Mouse (Mus musculus): ENCODE data around the gene Ldb2. TPM values are rescaled to one million over a fixed set of nuclear protein-coding genes. Genes with fewer than 3 reads are reported as not detected.

Ldb2 gene
- polyA plus RNA-seq, 1 experiment from 2014 or later = 16.0 TPM

- no peak for ATAC-seq (replicated peaks; ENCODE audit: extremely low read depth, insufficient read depth, low FRiP score)
- Histone ChIP-seq H3K27ac (ENCODE audit: low read length) (no peak overlapping the region), H3K9me3 (replicated peaks; ENCODE audit: control insufficient read depth, low read length) (no peaks in the 10 kb centered on the region), H3K27me3 (ENCODE audit: control insufficient read depth, insufficient read depth, low read length) (no peaks in the 10 kb centered on the region), H3K36me3 (ENCODE audit: control insufficient read depth, insufficient read depth) (no peaks in the 10 kb centered on the region), H3K4me2 (ENCODE audit: low read depth, low read length) (no peak overlapping the region), H3K9ac (ENCODE audit: low read length) (no peak overlapping the region), H3K4me3 (ENCODE audit: low read length) (no peak overlapping the region), H3K4me1 (ENCODE audit: control insufficient read depth, insufficient read depth, low read length) (no peaks in the 10 kb centered on the region)
- 76% methylated on average over 4 of the region's 4 CpGs for WGBS
Measured at GRCm38 (mm10) chr5:44779340-44779739, 20.1 kb downstream of the Ldb2 start.

DNA sequence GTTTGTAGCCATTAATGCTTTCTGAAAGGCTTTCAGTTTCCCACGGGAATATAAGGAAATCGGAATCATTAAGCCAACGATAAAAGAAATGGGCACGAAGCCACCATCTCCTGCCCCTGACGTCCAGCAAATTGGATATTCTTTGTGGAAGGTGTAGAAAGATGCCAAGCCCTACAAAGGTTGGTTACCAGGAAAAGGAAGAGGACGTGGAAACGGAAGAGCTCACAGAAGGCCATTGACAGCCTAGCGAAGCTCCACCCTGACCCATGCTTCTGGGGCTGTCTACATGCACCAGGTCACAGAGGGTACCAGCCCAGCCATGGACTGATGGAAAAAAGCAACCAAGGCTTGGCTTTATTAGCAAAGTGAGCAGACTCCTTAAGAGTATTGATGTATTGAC lies 31.0 kb downstream of the Ldb2 start:
- no peak overlapping the region for H3K4me2 ChIP-seq (ENCODE audit: low read depth, low read length)
- no peak overlapping the region for H3K9ac ChIP-seq (ENCODE audit: low read length)
- 73% methylated on average over 8 of the region's 8 CpGs for WGBS
- H3K27me3 ChIP-seq (ENCODE audit: control insufficient read depth, insufficient read depth, low read length) = no peaks in the 10 kb centered on the region
- H3K27ac ChIP-seq (ENCODE audit: low read length) = no peak overlapping the region
- H3K4me1 ChIP-seq (ENCODE audit: control insufficient read depth, insufficient read depth, low read length) = no peaks in the 10 kb centered on the region
- no peak for ATAC-seq (replicated peaks; ENCODE audit: extremely low read depth, insufficient read depth, low FRiP score)
- no peaks in the 10 kb centered on the region for H3K36me3 ChIP-seq (ENCODE audit: control insufficient read depth, insufficient read depth)
- H3K4me3 ChIP-seq (ENCODE audit: low read length) = no peak overlapping the region
- H3K9me3 ChIP-seq (replicated peaks; ENCODE audit: control insufficient read depth, low read length) = no peaks in the 10 kb centered on the region

- no peaks in the 10 kb centered on the region for H3K9me3 ChIP-seq (replicated peaks; ENCODE audit: control insufficient read depth, low read length)
- no peak overlapping the region for H3K4me3 ChIP-seq (ENCODE audit: low read length)
- no peaks in the 10 kb centered on the region for H3K4me1 ChIP-seq (ENCODE audit: control insufficient read depth, insufficient read depth, low read length)
- H3K27me3 ChIP-seq (ENCODE audit: control insufficient read depth, insufficient read depth, low read length) = no peaks in the 10 kb centered on the region
- H3K27ac ChIP-seq (ENCODE audit: low read length) = peak overlapping the region; percentile 34
- WGBS = 61% methylated on average over 7 of the region's 7 CpGs
- H3K4me2 ChIP-seq (ENCODE audit: low read depth, low read length) = no peak overlapping the region
- no peaks in the 10 kb centered on the region for H3K36me3 ChIP-seq (ENCODE audit: control insufficient read depth, insufficient read depth)
- peak; percentile 72 for ATAC-seq (replicated peaks; ENCODE audit: extremely low read depth, insufficient read depth, low FRiP score)
- H3K9ac ChIP-seq (ENCODE audit: low read length) = no peak overlapping the region
Measured at GRCm38 (mm10) chr5:44764911-44765310, 34.6 kb downstream of the Ldb2 start.

- Histone ChIP-seq H3K4me2 (ENCODE audit: low read depth, low read length) (no peak overlapping the region), H3K9ac (ENCODE audit: low read length) (no peak overlapping the region), H3K27ac (ENCODE audit: low read length) (peak overlapping the region; percentile 40; the same call in 1 of the 2 replicates), H3K4me3 (ENCODE audit: low read length) (no peak overlapping the region), H3K9me3 (replicated peaks; ENCODE audit: control insufficient read depth, low read length) (no peaks in the 10 kb centered on the region), H3K36me3 (ENCODE audit: control insufficient read depth, insufficient read depth) (no peaks in the 10 kb centered on the region), H3K27me3 (ENCODE audit: control insufficient read depth, insufficient read depth, low read length) (no peaks in the 10 kb centered on the region), H3K4me1 (ENCODE audit: control insufficient read depth, insufficient read depth, low read length) (no peaks in the 10 kb centered on the region)
- WGBS = 59% methylated on average over 4 of the region's 4 CpGs
- ATAC-seq (replicated peaks; ENCODE audit: extremely low read depth, insufficient read depth, low FRiP score) = peak; percentile 75
Measured at GRCm38 (mm10) chr5:44759178-44759577, 40.3 kb downstream of the Ldb2 start.

DNA sequence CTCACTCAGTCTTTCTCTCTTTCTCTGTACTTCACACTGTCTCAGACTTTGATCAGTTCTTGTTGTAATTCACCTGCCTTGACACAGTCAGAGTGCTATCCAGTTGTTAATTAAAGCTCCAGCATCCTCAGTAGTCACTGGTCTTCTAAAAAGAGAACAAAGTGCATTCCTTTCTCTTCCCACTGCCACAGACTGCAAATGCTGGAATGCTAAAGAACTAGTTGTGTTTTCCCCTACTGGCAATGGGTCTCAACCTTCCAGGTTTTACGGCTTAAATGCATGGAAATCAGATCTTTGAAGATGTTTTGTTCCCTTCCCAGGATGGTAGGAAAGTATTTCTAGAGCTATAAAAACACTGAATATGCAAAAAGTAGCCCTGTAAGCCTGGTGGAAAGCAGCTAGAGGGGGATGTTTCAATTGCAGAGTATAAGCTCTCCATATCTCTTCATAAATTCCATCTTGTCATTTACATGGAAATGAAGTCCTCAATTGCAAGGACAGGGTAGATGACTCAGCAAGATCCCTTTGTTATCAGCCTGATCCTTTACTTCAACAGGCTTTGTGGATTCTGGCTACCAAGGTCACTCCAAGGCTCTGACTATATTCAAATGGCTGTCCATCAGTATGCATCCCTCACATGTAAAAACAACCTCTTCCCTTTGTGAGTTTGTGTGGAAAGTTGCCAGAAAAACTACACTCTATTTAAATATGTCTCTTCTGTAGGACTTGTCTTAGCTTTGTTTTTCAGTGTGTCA lies 45.1 kb downstream of the Ldb2 start:
- no peak overlapping the region for H3K9ac ChIP-seq (ENCODE audit: low read length)
- WGBS = 69% methylated on average over 1 of the region's 1 CpGs
- H3K4me2 ChIP-seq (ENCODE audit: low read depth, low read length) = no peak overlapping the region
- H3K4me3 ChIP-seq (ENCODE audit: low read length) = no peak overlapping the region
- no peak overlapping the region for H3K27ac ChIP-seq (ENCODE audit: low read length)
- H3K36me3 ChIP-seq (ENCODE audit: control insufficient read depth, insufficient read depth) = no peaks in the 10 kb centered on the region
- H3K4me1 ChIP-seq (ENCODE audit: control insufficient read depth, insufficient read depth, low read length) = no peaks in the 10 kb centered on the region
- H3K27me3 ChIP-seq (ENCODE audit: control insufficient read depth, insufficient read depth, low read length) = no peaks in the 10 kb centered on the region
- ATAC-seq (replicated peaks; ENCODE audit: extremely low read depth, insufficient read depth, low FRiP score) = no peak
- no peaks in the 10 kb centered on the region for H3K9me3 ChIP-seq (replicated peaks; ENCODE audit: control insufficient read depth, low read length)

DNA sequence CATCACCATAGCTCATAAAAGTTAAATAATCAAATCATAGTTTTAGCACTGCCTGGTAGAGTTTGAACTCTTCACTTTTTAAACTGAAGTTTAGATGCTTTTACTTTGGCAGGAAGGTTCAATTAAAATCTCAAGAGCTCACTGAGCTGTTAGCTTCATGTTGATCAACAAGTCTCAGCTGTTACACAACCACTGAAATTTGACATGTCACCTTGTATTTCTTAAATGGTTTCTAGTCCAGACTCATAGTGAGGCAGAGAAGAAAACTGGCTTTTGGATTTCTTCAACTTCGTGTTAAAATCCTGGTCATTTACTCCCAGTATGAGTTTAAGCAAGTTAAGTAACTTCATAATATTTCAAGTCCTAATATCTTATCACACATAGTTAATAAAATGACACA lies 53.8 kb downstream of the Ldb2 start:
- no peak overlapping the region for H3K27ac ChIP-seq (ENCODE audit: low read length)
- 75% methylated on average over 1 of the region's 1 CpGs for WGBS
- H3K4me2 ChIP-seq (ENCODE audit: low read depth, low read length) = no peak overlapping the region
- no peak overlapping the region for H3K9ac ChIP-seq (ENCODE audit: low read length)
- no peaks in the 10 kb centered on the region for H3K9me3 ChIP-seq (replicated peaks; ENCODE audit: control insufficient read depth, low read length)
- H3K36me3 ChIP-seq (ENCODE audit: control insufficient read depth, insufficient read depth) = no peaks in the 10 kb centered on the region
- H3K4me1 ChIP-seq (ENCODE audit: control insufficient read depth, insufficient read depth, low read length) = no peaks in the 10 kb centered on the region
- no peaks in the 10 kb centered on the region for H3K27me3 ChIP-seq (ENCODE audit: control insufficient read depth, insufficient read depth, low read length)
- ATAC-seq (replicated peaks; ENCODE audit: extremely low read depth, insufficient read depth, low FRiP score) = no peak
- no peak overlapping the region for H3K4me3 ChIP-seq (ENCODE audit: low read length)

- no peak overlapping the region for H3K4me3 ChIP-seq (ENCODE audit: low read length)
- no peaks in the 10 kb centered on the region for H3K27me3 ChIP-seq (ENCODE audit: control insufficient read depth, insufficient read depth, low read length)
- H3K4me1 ChIP-seq (ENCODE audit: control insufficient read depth, insufficient read depth, low read length) = no peaks in the 10 kb centered on the region
- no peak overlapping the region for H3K27ac ChIP-seq (ENCODE audit: low read length)
- H3K9me3 ChIP-seq (replicated peaks; ENCODE audit: control insufficient read depth, low read length) = no peaks in the 10 kb centered on the region
- ATAC-seq (replicated peaks; ENCODE audit: extremely low read depth, insufficient read depth, low FRiP score) = no peak
- WGBS = 71% methylated on average over 3 of the region's 3 CpGs
- H3K9ac ChIP-seq (ENCODE audit: low read length) = no peak overlapping the region
- H3K36me3 ChIP-seq (ENCODE audit: control insufficient read depth, insufficient read depth) = no peaks in the 10 kb centered on the region
- H3K4me2 ChIP-seq (ENCODE audit: low read depth, low read length) = no peak overlapping the region
Measured at GRCm38 (mm10) chr5:44736366-44736765, 63.1 kb downstream of the Ldb2 start.

GRCm38 (mm10) chr5:44734131-44734723 lies 65.3 kb downstream of the Ldb2 start:
- H3K27me3 ChIP-seq (ENCODE audit: control insufficient read depth, insufficient read depth, low read length) = no peaks in the 10 kb centered on the region
- no peaks in the 10 kb centered on the region for H3K4me1 ChIP-seq (ENCODE audit: control insufficient read depth, insufficient read depth, low read length)
- H3K27ac ChIP-seq (ENCODE audit: low read length) = no peak overlapping the region
- no peak overlapping the region for H3K4me3 ChIP-seq (ENCODE audit: low read length)
- WGBS = 87% methylated on average over 3 of the region's 3 CpGs
- H3K4me2 ChIP-seq (ENCODE audit: low read depth, low read length) = no peak overlapping the region
- H3K36me3 ChIP-seq (ENCODE audit: control insufficient read depth, insufficient read depth) = no peaks in the 10 kb centered on the region
- H3K9me3 ChIP-seq (replicated peaks; ENCODE audit: control insufficient read depth, low read length) = no peaks in the 10 kb centered on the region
- ATAC-seq (replicated peaks; ENCODE audit: extremely low read depth, insufficient read depth, low FRiP score) = no peak
- no peak overlapping the region for H3K9ac ChIP-seq (ENCODE audit: low read length)

- ATAC-seq (replicated peaks; ENCODE audit: extremely low read depth, insufficient read depth, low FRiP score) = no peak
- no peaks in the 10 kb centered on the region for H3K9me3 ChIP-seq (replicated peaks; ENCODE audit: control insufficient read depth, low read length)
Measured at GRCm38 (mm10) chr5:44729646-44730310, 69.7 kb downstream of the Ldb2 start.

More at GRCm38 (mm10) chr5:44729646-44730310, 69.7 kb downstream of the Ldb2 start:
- Histone ChIP-seq H3K4me2 (ENCODE audit: low read depth, low read length) (no peak overlapping the region), H3K9ac (ENCODE audit: low read length) (no peak overlapping the region), H3K4me3 (ENCODE audit: low read length) (no peak overlapping the region), H3K27me3 (ENCODE audit: control insufficient read depth, insufficient read depth, low read length) (no peaks in the 10 kb centered on the region), H3K27ac (ENCODE audit: low read length) (no peak overlapping the region), H3K36me3 (ENCODE audit: control insufficient read depth, insufficient read depth) (no peaks in the 10 kb centered on the region), H3K4me1 (ENCODE audit: control insufficient read depth, insufficient read depth, low read length) (0 out of 2 replicates have a peak, but pooled peaks cover 4% of the 10 kb centered on the region)
- WGBS = 60% methylated on average over 8 of the region's 8 CpGs
